Mouse (Mus musculus) yolk sac, embryonic 10.5 days (tissue): ENCODE measurements around the gene S100a1.

Experiments used
- DNase-seq: peaks from one replicate; pipeline ENCODE4 v3.0.0-alpha.2; 2017; ENCODE audit warnings: low spot score

Gene S100a1

DNA sequence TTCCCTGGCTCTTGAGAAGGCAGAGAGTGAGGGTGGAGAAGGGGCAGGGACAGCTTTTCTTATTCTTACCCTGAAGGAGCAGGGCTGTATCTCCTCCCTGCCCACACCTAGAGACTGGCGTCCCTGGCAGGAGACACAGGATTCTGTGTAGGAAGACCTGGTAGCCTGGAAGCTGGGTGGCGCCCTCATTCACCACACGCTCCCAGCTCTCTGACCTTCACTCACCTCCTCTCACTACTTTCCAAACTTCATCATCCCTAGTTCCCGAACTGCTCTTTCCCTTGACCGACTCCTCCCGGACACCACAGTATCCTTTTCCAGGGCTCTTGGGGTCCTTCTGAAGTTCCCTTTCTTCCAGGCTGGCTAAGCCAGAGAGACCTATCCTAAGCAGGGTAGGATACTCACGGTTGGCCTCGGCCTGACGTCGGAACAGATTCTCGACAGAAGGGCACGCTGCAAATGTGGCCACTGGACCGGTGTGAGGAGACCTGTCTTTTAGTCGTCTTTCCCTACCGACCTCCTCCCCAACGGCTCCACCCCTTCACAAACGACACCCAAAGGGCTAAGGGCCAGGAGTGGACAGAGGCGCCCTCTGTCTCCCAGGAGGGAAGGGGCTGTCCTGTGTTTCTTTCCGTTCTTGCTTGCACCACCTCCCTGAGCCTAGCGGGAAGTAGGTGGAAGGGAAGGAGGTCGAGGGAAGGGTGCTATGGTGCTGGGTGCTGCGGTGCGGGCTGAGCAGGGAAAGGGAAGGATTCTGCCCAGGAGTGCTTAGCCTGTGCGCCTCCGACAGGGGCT is at the start of gene S100a1, which contains the start of gene S100a13:
Gene S100a1, minus strand, starts transcription at position 597 of the 795 bp plus-strand sequence.
Gene S100a13, plus strand, starts transcription at position 640 of the 795 bp plus-strand sequence.
- peak; percentile 76 for DNase-seq

DNA sequence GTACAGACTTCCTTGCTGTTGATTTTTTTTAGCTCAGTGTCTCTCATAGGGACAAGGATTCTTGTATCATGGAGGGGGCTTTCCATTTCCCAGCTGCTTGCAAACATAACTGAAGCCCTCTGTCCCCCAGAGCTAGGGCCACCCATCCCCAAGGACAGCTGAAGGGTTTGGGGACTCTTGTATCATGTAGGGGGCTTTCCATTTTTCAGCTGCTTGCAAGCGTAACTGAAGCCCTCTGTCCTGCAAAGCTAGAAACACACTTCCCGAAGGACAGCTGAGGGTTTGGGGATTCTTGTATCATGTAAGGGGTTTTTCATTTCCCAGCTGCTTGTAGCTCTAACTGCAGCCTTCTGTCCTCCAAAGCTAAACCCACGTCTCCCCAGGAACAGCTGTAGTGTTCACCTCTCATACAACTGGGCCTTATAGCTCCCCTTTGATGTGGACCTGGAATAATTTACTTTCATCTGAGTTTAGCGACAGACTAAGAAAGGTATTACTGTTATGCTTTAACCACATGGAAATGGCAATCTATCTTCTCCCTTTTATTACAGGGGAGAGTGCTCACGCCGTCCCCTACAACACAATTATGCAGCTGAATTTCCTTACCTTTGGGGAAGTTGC is 45.9 kb upstream of the S100a1 start, which contains the start of gene S100a3:
Gene S100a3, plus strand, starts transcription at position 571 of the 621 bp plus-strand sequence.
- no peak for DNase-seq

DNA sequence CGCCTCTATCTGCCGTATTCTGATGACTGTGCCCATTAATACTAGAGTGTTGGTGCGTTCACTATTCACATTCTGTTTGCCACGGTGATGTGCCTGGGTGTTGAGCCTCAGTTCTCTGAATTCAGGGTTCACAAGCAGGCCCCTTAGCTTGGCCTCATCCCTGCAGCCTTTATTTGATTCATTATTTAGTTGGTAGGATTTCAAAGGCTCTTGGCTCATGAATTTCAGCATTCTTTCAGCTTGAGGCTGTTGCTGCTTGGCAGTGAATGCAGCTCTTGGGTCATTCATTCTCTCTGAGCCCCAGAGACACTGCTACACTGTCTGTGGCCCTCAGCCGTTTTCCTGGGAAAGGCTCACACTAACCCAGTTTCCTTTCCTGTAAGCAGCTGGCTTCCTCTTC is 41.8 kb upstream of the S100a1 start:
- no peak for DNase-seq

DNA sequence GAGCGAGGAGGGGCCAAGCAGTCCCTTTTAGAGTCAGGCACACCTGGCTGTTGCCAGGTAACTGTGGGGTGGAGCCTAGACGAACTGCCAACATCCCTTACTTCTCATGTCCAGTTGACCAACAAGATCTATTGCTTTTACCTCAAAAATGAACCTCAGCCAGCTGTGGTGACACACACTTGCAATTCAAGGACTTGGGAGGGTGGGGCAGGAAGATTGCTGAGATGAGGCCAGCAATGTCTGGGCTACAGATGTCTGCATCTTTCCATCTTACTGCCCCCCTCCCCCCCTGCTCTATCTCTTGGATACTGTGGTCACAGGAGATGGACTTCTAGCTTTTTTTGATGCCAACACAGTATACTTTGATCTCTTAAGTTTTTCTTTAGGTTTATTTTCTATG is 38.0 kb upstream of the S100a1 start:
- no peak for DNase-seq

DNA sequence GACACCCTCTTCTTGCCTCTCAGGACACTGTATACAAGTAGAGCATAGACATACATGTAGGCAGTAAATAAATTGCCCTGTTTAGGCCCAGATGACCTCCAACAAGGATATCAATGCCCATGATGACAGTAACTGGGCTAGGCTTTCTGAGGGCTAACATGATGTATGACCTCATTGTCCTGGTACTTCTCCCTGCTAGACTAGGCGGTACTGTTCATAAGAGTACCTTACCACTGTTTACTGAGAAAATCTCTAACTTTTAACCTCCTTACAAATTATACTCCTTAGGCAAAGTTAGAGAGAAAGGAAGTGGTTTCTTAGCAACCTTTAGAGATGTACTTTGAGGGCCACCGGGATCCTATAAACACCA is 36.2 kb upstream of the S100a1 start:
- DNase-seq: no peak

DNA sequence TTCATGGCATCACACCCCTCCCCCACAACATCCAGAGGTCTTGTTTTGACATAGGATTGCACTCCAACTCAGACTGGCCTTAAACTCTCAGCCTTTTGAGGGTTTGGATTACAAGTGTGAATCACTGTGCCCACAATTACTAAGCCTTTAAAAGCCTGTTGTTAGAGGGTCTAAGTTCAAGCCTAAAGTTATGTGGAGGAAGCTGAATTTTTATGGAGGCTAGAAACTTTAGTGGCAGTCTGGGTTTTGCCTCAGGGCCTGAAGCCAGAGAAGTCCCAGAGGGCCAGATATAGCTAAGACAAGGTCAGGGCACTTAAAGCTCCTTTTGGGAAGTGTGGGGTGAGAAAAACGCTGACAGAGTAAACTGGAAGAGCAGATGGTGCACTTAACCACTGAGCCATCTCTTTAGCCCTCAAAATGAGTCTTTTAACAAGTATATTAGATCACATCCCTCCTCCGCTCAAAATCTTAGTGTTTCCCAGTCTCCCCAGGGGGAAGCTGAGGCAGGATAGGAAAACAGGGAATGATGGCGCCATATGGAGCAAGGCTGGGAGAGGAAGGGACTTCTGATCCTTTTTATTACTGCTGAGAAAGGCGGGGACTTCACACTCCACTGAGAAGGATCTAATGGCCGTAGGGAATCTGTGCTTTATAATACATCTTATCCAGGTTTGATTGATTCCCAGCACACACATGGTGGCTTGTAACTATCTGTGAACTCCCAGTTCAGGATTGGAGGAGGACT is 35.7 kb upstream of the S100a1 start:
- no peak for DNase-seq

DNA sequence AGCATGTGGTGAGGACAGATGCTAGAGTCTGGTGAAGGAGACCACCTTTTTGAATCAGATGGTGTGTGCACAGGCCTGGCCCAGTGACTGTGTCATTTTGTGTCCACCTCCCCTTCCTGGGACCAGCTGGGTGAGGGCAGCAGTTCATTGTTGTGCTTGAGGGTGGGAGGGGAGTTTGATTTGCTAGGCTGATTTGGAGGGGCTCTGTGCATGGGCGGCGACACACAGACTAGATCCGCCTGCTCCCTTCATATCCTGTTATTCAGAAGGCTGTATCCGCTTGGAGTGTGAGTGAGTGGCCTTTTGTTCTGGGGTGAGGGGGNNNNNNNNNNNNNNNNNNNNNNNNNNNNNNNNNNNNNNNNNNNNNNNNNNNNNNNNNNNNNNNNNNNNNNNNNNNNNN is 26.7 kb upstream of the S100a1 start:
- DNase-seq: no peak

DNA sequence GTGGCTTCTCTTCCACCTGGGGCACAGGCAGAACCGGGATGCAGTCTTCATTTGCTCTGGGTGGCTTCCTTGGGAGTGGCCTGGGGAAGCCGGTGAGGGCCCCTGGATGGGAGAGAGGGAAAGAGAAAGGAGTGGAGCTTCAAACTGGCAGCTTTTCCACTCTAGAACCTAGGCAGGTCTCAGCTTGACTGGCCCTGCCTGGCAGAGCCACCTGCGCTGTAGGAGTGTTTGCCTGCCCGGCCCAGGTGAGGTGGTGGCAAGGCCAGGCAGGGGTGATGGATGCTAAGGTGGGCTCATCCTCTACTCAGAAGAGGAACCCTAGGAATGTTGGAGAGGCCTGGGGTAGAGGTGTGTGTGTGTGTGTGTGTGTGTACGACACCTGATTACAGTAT is 23.7 kb upstream of the S100a1 start:
- DNase-seq: no peak

DNA sequence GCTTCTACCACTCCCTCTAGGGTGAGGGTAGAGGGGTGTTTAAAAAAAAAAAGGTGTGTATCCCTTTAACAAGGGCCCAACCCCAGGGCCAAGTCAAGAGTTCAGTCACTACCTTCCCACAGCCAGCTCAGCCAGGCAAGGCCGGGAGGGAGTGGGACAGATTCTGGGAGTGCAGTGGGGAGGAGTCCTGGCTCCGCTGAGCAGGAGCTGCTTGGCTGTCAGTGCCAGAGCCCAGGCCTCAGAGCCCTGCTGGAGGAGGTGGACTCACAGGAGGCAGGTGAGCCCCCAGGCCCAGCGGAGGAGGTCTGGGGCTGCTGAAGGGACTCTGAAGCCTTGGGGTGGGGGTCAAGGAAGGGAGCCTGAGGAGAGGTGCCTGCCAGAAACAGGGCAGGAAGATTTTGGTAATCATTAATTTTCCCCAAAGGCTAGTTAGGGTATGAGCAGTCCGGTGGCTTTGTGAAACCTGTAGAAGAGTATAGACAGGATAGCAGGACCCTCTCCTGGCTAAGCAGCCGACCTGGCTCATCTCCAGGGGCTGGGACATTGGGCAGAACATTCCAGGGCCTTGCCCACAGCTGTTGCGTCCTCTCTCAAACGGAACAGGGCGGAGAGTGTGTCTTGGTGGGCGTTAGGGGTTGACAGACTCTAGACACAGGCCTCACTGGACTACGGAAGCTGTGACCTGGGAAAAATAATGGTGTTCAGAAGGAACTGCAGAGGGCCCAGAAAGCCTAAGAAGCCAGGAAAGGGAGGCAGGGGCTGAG is 23.1 kb upstream of the S100a1 start, which contains the start of gene S100a16:
Gene S100a16, plus strand, starts transcription at position 114 of the 764 bp plus-strand sequence.
- peak; percentile 79 for DNase-seq

DNA sequence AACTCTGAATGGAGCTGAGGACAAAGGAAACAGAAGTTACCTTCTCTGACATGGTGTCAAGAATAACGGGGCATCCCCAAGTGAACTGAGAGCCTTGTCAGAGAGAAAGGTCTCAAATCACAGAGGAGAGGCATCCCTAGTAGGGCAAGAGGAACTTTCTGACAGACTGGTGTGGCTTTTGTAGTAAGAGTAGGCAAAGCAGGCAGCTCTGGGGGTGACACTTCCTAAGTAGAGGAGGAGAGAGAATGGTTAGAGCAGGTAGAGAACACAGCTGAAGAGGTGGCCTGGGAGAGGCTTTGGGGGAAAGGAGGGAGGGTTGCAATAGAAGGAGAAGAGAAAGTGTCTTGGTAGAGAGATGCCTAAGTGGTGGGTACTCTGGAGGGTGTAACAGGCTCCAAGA is 21.3 kb upstream of the S100a1 start:
- no peak for DNase-seq

DNA sequence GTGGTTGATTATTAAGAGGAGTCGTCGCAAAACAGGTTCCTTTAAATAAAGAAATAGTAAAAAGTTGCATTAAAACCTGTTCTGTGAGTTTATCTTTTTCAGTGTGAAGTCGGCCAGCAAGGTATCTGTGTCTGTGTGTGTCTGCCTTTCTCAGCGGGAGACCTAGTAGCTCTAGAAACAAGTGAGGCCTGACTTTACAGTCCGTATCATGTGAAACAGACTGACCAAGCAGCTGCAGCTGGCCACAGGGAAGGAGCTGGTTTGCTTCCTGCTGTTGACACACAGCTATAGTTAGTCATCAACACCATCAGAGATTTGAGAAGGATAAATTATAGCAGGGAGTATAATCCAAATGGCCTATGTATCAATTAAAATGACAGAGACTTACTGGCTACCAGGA is 17.5 kb upstream of the S100a1 start:
- DNase-seq: no peak

DNA sequence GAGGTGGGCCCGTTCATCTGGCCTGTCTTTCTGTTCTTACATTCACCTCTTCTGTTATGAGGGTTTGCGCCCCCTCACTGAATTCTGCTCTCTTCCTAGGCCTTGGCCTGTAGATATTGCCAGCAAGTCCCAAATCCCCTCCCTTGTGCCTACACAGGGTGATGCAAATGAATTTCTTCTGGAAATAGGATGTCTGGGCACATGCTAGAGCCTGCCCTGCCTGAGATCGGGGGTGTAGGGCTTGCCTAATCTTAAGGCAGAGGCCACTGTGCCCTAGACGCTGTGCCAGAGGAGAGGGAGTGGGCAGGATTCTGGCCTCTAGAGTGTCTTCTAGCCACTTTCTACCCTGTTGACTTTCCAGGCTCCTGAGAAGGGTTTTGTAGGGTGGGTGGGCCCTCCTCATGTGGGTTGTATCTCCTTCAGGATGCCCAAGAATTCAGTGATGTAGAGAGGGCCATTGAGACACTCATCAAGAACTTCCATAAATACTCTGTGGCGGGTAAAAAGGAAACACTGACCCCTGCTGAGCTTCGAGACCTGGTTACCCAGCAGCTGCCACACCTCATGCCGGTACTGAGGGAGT is 13.2 kb upstream of the S100a1 start:
- DNase-seq: no peak

DNA sequence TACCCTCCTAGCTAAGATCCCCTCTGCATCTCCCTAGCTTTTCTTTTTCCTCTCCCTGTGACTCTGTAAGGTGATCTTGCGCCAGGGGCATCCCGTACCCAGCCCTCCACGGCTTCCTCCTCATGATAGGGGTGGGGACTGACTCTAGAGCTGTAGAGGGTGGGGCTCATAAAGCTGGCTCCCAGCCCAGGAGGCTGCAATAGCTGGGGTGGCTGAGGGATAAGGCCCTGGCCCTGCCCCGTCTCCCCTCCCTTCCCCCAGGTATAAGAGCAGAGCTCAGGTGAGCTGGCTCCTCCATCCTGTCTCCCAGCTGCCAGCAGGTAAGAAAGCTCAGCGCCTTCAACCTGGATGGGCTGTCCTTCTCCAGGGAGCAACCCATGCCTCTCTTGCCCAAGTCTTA is 12.4 kb upstream of the S100a1 start, which contains the start of gene S100a14:
Gene S100a14, plus strand, starts transcription at position 277 of the 400 bp plus-strand sequence.
- no peak for DNase-seq

DNA sequence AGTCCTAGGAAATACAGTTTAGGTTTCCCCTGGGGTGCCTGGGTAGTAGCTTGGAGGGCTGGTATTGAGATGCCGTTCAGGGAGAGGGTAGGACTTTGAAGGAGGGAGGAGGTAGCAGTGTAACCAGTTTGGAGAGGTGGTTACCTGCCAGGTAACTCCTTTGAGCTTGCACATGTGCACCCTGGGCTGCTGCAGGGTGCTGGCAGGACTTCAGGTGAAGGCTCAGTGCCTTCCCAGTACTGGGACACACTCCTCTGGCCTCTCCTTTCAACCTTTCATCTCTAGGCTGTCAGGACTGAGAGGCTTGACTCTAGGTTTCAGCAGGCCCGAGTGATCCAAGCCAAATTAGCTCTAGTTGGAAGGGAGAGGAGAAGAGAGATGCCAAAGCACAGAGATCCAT is 11.9 kb upstream of the S100a1 start:
- no peak for DNase-seq

DNA sequence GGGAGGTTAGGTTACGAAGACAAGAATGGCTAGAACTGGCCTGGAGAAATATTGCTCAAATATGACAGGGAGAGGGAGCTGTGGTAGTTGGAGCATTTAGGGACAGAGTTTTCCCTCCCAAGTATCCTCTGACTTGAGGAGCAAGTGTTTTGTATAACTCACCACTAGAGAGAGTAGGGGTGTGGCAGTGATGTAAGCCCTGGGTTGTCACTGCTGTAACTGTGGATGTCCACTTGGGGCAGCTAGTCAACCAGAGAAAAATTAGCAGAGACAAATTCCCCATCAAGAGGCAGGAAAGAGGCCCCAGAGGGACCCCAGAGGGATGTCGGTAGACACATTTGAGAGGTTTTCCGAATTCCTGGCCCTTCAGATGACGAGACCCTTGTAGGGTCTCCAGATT is 11.2 kb upstream of the S100a1 start:
- no peak for DNase-seq

DNA sequence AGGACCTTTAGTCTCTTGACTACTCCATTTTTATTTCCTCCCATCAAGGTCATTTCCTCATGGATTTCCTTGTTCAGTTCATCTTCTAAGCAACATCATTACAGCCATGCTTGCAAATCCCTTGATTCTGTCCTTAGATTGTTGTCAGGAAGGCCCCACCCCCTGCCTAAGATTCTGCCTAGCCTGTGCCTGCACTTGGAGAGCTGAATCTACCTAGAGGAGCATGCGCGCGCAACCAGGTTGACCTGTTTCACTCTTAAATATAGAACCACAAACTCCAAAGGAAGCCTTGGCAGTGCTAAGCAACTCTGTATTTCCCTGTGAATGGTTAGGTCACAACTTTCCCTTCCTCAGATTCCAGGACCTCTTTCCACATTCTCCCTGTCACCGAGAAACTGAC is 3.5 kb upstream of the S100a1 start:
- DNase-seq: no peak

DNA sequence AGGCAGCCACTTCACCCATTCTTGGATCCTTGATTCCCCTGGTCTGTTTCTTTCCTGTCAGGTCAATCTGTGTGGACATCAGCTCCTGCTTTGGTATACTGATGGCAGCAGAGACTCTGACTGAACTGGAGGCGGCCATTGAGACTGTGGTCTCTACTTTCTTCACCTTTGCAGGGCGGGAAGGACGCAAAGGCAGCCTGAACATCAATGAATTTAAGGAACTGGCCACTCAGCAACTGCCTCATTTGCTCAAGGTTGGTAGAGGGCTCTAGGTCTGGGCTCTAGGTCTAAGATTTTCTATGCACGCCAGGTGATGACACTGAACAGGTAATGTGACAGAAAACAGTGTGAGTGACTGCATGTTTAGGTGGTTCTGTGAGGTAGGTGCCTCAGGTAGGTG is 1.6 kb upstream of the S100a1 start:
- DNase-seq: no peak

DNA sequence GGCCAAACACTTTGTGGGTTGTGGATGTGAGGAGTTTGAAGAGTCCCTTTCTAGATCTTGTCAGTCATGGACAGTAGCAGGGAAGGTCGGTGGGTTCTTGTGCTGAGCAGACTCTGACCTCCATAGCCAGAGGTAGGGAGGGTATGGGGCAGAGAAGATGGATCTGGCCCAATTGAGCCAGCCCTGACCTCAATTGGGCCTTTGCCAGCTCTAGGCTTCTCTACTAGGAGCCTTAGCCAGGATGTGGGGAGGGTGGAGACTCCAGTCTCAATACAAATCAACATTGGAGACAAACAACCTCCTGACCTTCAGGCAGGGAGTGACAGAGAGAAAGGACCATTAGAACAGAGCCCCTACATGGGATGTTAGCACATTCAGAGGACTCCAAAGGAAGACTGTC is 1.1 kb upstream of the S100a1 start:
- no peak for DNase-seq

DNA sequence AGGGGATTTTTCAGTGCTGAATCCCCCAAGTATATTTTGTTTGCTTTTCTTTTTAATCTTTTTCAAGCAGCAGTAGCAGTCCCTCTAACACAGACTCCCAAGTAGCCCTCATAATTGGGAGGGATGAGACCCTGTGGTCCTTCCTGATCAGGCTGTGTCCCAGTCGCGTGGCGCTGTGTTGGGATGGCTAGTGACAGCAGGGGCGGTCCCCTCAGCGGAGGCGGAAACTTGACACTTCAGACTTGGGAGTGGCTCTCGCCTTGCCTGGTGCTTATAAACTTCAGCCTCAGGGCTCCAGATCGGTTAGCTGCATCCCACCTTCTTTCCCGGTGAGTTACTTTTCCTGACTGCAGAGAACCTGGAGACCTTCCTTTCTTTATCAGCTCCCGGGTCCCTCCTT is 499 bp upstream of the S100a1 start:
- peak; percentile 76 for DNase-seq

DNA sequence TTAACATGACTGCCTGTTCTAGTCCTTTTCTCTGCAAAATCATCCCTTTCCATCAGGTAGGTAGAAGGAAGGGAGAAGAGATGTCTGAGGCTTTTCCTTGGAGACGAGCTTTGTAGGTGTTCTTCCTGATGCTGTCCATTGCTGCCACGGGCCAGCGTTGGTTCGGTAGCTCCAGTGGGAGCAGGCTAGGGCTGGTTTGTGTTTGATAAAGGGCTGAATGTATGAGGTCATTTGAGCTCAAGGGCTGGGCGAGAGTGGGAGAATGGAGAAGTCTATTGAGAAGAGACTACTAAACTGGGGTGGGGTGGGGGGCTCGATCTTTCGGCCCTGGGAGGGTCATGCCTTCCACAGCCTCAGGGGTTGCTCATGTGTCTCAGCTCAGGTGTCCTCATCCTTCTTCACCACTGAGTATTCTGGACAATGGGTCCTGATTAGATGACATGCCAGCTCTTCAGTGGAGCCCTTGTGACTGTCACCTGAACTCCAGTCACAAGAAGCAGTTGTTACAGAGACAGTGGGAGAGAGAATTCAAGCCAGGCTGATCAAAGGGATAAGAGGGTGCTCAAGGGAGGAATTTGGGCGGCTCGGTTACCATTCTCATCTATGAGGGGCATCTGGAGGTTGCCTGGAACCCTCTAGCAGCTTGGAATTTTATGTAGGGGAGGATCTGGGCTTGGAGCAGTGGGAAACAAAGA is 1.1 kb downstream of the S100a1 start:
- DNase-seq: no peak

DNA sequence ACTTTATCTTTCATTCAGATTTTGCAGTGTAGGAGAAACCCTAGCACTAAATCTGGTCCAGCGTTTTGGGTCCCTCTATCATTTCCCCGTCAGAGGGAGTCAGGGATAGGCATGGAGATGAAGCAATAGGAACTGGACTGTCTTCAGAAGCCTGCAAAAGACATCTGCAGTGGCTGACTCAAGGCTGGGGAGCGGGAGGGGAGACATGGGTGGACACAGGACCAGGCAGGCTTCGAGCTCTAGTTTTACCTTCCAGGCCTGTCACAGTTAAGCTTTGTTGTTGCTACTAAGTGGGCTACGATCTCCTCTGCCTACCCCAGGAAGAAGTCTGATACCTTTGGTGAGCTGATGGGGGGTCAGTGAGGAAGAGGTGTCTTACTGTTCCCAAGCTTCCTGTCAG is 1.9 kb downstream of the S100a1 start:
- DNase-seq: no peak
